In genomic region chr13:67552505-67553346, GRCm38 (mm10) we compare ENCODE assay signal across 8 mouse cellular contexts. TPM values are rescaled to one million over a fixed set of nuclear protein-coding genes. Genes with fewer than 3 reads are reported as not detected.
A peak's percentile ranks its signal among the peaks of the same experiment; 100 is the strongest.
DNase-seq lines count a peak whose midpoint lies in the region; ATAC-seq lines count a peak whose summit lies in the region.

No protein-coding gene starts in this region.

- peak overlapping the region; percentile 91 for H3K9ac ChIP-seq in hindbrain, embryonic 12.5 days

- DNase-seq in NIH3T3 (ENCODE audit: low read depth), result peak; percentile 87
- DNase-seq in cerebellum, postnatal 10 days, result peak; percentile 89 to 90
- DNase-seq in frontal cortex, postnatal 10 days (ENCODE audit: low spot score in 2 of 2), result peak; percentile 74 to 85
- peak; percentile 81 to 92 for DNase-seq in layer of hippocampus, postnatal 14 days (ENCODE audit: low spot score in 2 of 2)
- DNase-seq in lung, postnatal 14 days, result peak; percentile 84
- DNase-seq in retina, adult 2 months (ENCODE audit: low read depth, low spot score), result peak; percentile 80
- DNase-seq in thymus, postnatal 36 days, result peak; percentile 83 to 87

- peak overlapping the region; percentile 86 for H3K27ac ChIP-seq in hindbrain, embryonic 12.5 days

- ATAC-seq in hindbrain, embryonic 12.5 days (ENCODE audit: low FRiP score), result peak; percentile 99

- H3K36me3 ChIP-seq in hindbrain, embryonic 12.5 days, result no peaks in the 10 kb centered on the region

- peaks cover 9% of the 10 kb centered on the region for H3K4me1 ChIP-seq in hindbrain, embryonic 12.5 days

- H3K27me3 ChIP-seq in hindbrain, embryonic 12.5 days, result no peaks in the 10 kb centered on the region

- no peaks in the 10 kb centered on the region for H3K9me3 ChIP-seq in hindbrain, embryonic 12.5 days (replicated peaks)

- H3K4me2 ChIP-seq in hindbrain, embryonic 12.5 days (replicated peaks), result peak overlapping the region; percentile 75

- 1% methylated on average over 44 of the region's 44 CpGs for WGBS in hindbrain, embryonic 12.5 days

- peak overlapping the region; percentile 84 for H3K4me3 ChIP-seq in hindbrain, embryonic 12.5 days

RNA-seq across cellular contexts. Expression of gene Zfp748, which starts 0.9 kb away (rescaled TPM):
- polyA plus RNA-seq in hindbrain, embryonic 12.5 days (2016; fragmentation: Nextera tagmentation; extraction: Ambion mirVana), result 16.6 and 18.3 TPM in 2 replicates
- total RNA-seq in layer of hippocampus, postnatal 14 days (2021), result 1 to 10 TPM; 8.8 TPM

RNA-seq across cellular contexts. Expression of gene Zfp87, which starts 26.7 kb away (rescaled TPM):
- polyA plus RNA-seq in hindbrain, embryonic 12.5 days (2016; fragmentation: Nextera tagmentation; extraction: Ambion mirVana), result 32.4 and 32.8 TPM in 2 replicates
- 10 to 100 TPM; 22.3 to 23.4 TPM for total RNA-seq in layer of hippocampus, postnatal 14 days (2021)

RNA-seq across cellular contexts. Expression of gene Gm26965, which starts 26.8 kb away (rescaled TPM):
- polyA plus RNA-seq in hindbrain, embryonic 12.5 days (2016; fragmentation: Nextera tagmentation; extraction: Ambion mirVana), result not detected in 2 replicates
- not detected for total RNA-seq in layer of hippocampus, postnatal 14 days (2021)

RNA-seq across cellular contexts. Expression of gene Zfp58, which starts 52.4 kb away (rescaled TPM):
- polyA plus RNA-seq in hindbrain, embryonic 12.5 days (2016; fragmentation: Nextera tagmentation; extraction: Ambion mirVana), result 17.8 and 18.0 TPM in 2 replicates
- 1 to 10 TPM; 8.2 to 8.8 TPM for total RNA-seq in layer of hippocampus, postnatal 14 days (2021)

RNA-seq across cellular contexts. Expression of gene Zfp729b, which starts 56.8 kb away (rescaled TPM):
- polyA plus RNA-seq in hindbrain, embryonic 12.5 days (2016; fragmentation: Nextera tagmentation; extraction: Ambion mirVana), result 4.6 and 5.1 TPM in 2 replicates
- total RNA-seq in layer of hippocampus, postnatal 14 days (2021), result 1 to 10 TPM; 7.7 to 8.8 TPM

Comparison
In these comparisons a context has a peak if more than half of its experiments do, and no peak if none do; other contexts are left out.
1. Peak in every context shown above with its lines: DNase-seq, ATAC-seq, H3K4me3 ChIP-seq and H3K27ac ChIP-seq.